Mouse (Mus musculus) MEL (cell line): ENCODE results near the gene Gm10577. TPM values are rescaled to one million over a fixed set of nuclear protein-coding genes. Genes with fewer than 3 reads are reported as not detected.

ENCODE experiments used
- DNase-seq: peaks from one replicate; pipeline ENCODE4 v3.0.0; 2011; ENCODE audit warnings: low read depth, low spot score
- H3K27ac ChIP-seq: 2 replicates; pipeline ENCODE4 v1.5.1; 2012; ENCODE audit warnings: low read depth, mild to moderate bottlenecking, control low read depth, low read length, moderate library complexity; ENCODE audit not compliant: control insufficient read depth
- H3K27me3 ChIP-seq, 2 experiments: fragments of 150-350 bp in 1 of 2; sonication (generic) in 1 of 2; 2 replicates each; pipeline ENCODE4 v1.6.1; 2012; ENCODE audit warnings: low read length in 2 of 2, mild to moderate bottlenecking in 2 of 2, improper control_type of control experiment in 1 of 2, moderate library complexity in 1 of 2; ENCODE audit not compliant: insufficient read depth in 2 of 2, control insufficient read depth in 1 of 2
- H3K36me3 ChIP-seq, 2 experiments: 2 replicates each; pipeline ENCODE4 v1.6.1; 2012 to 2014; ENCODE audit warnings: low read length in 2 of 2, improper control_type of control experiment in 1 of 2, inconsistent platforms in 1 of 2, mild to moderate bottlenecking in 1 of 2; ENCODE audit not compliant: insufficient read depth in 2 of 2, control insufficient read depth in 1 of 2
- H3K4me1 ChIP-seq, 2 experiments: fragments of 150-350 bp in 1 of 2; sonication (generic) in 1 of 2; 2 replicates each; pipeline ENCODE4 v1.6.1; 2012; ENCODE audit warnings: low read length in 2 of 2, improper control_type of control experiment in 1 of 2, mild to moderate bottlenecking in 1 of 2; ENCODE audit not compliant: insufficient read depth in 2 of 2, control insufficient read depth in 1 of 2
- H3K4me3 ChIP-seq, 2 experiments: fragments of 150-350 bp in 1 of 2; sonication (generic) in 1 of 2; 2 replicates each; pipeline ENCODE4 v1.5.1; 2012; ENCODE audit warnings: low read depth in 2 of 2, low read length in 2 of 2, mild to moderate bottlenecking in 2 of 2, moderate library complexity in 2 of 2, control low read depth in 1 of 2, improper control_type of control experiment in 1 of 2; ENCODE audit not compliant: control insufficient read depth in 1 of 2, insufficient read depth in 1 of 2
- H3K79me2 ChIP-seq: 2 replicates; pipeline ENCODE4 v1.6.1; 2012; ENCODE audit warnings: mild to moderate bottlenecking, low read length, moderate library complexity; ENCODE audit not compliant: control insufficient read depth, poor library complexity, insufficient read depth
- H3K9ac ChIP-seq: 2 replicates; pipeline ENCODE4 v1.6.1; 2012; ENCODE audit warnings: low read depth, mild to moderate bottlenecking, control low read depth, low read length, moderate library complexity; ENCODE audit not compliant: control insufficient read depth, poor library complexity, severe bottlenecking
- H3K9me3 ChIP-seq: fragments of 150-350 bp; sonication (generic); replicated peaks from 2 replicates; pipeline ENCODE4 v1.6.1; 2012; ENCODE audit warnings: mild to moderate bottlenecking, low read length, improper control_type of control experiment, moderate library complexity; ENCODE audit not compliant: insufficient read depth
- CHD1 ChIP-seq: IDR thresholded peaks from 2 replicates; pipeline ENCODE4 v1.6.1; 2012; ENCODE audit warnings: low read depth, mild to moderate bottlenecking, inconsistent platforms, low read length, improper control_type of control experiment
- CHD2 ChIP-seq: IDR thresholded peaks from 2 replicates; pipeline ENCODE4 v1.6.1; 2011; ENCODE audit warnings: low read length, improper control_type of control experiment
- CTCF ChIP-seq, 3 experiments: IDR thresholded peaks in 2 of 3; conservative IDR thresholded peaks in 1 of 3; 2 replicates each; pipeline ENCODE4 v1.5.1; 2011 to 2012; ENCODE audit warnings: low read length in 3 of 3, low read depth in 2 of 3, mild to moderate bottlenecking in 2 of 3, improper control_type of control experiment in 1 of 3, inconsistent platforms in 1 of 3, mixed read lengths in 1 of 3, moderate library complexity in 1 of 3; ENCODE audit not compliant: control insufficient read depth in 1 of 3, insufficient read depth in 1 of 3, poor library complexity in 1 of 3, severe bottlenecking in 1 of 3
- E2F4 ChIP-seq: IDR thresholded peaks from 2 replicates; pipeline ENCODE4 v1.6.1; 2011; ENCODE audit warnings: low read depth, low read length, improper control_type of control experiment, borderline replicate concordance
- ELF1 ChIP-seq: IDR thresholded peaks from 2 replicates; pipeline ENCODE4 v1.6.1; 2014; ENCODE audit warnings: low read depth, mild to moderate bottlenecking, inconsistent platforms, low read length, improper control_type of control experiment, moderate library complexity
- ETS1 ChIP-seq: IDR thresholded peaks from 2 replicates; pipeline ENCODE4 v1.6.1; 2012; ENCODE audit warnings: low read depth, mild to moderate bottlenecking, inconsistent platforms, low read length, improper control_type of control experiment, moderate library complexity
- GATA1 ChIP-seq: IDR thresholded peaks from 2 replicates; pipeline ENCODE4 v1.6.1; 2011; ENCODE audit warnings: low read depth, low read length, improper control_type of control experiment
- HCFC1 ChIP-seq: IDR thresholded peaks from 2 replicates; pipeline ENCODE4 v1.6.1; 2012; ENCODE audit warnings: low read depth, mild to moderate bottlenecking, inconsistent platforms, low read length, improper control_type of control experiment, moderate library complexity
- JUND ChIP-seq: IDR thresholded peaks from 2 replicates; pipeline ENCODE4 v1.6.1; 2011; ENCODE audit warnings: low read depth, mild to moderate bottlenecking, improper control_type of control experiment, low read length
- KAT2A ChIP-seq: conservative IDR thresholded peaks from 2 replicates; pipeline ENCODE4 v1.6.1; 2012; ENCODE audit warnings: low read depth, low read length, improper control_type of control experiment, inconsistent platforms
- MAX ChIP-seq: IDR thresholded peaks from 2 replicates; pipeline ENCODE4 v1.6.1; 2011; ENCODE audit warnings: low read length, improper control_type of control experiment
- MEF2A ChIP-seq: IDR thresholded peaks from 2 replicates; pipeline ENCODE4 v1.6.1; 2014; ENCODE audit warnings: low read depth, mild to moderate bottlenecking, inconsistent platforms, low read length, improper control_type of control experiment; ENCODE audit not compliant: poor library complexity, insufficient replicate concordance, severe bottlenecking; ENCODE audit errors: extremely low read depth
- MYC ChIP-seq: IDR thresholded peaks from 2 replicates; pipeline ENCODE4 v1.6.1; 2011; ENCODE audit warnings: low read depth, mild to moderate bottlenecking, low read length, improper control_type of control experiment, moderate library complexity
- POLR2A ChIP-seq, 2 experiments: IDR thresholded peaks; 2 replicates each; pipeline ENCODE4 v1.6.1; 2011 to 2012; ENCODE audit warnings: low read length in 2 of 2, mild to moderate bottlenecking in 2 of 2, control low read depth in 1 of 2, improper control_type of control experiment in 1 of 2, low read depth in 1 of 2, moderate library complexity in 1 of 2; ENCODE audit not compliant: control insufficient read depth in 1 of 2, insufficient read depth in 1 of 2, poor library complexity in 1 of 2
- RCOR1 ChIP-seq: IDR thresholded peaks from 2 replicates; pipeline ENCODE4 v1.6.1; 2012; ENCODE audit warnings: low read depth, mild to moderate bottlenecking, inconsistent platforms, low read length, improper control_type of control experiment
- SIN3A ChIP-seq: IDR thresholded peaks from 2 replicates; pipeline ENCODE4 v1.6.1; 2012; ENCODE audit warnings: low read length, improper control_type of control experiment, inconsistent platforms
- TBP ChIP-seq: IDR thresholded peaks from 2 replicates; pipeline ENCODE4 v1.8.0; 2011; ENCODE audit warnings: low read depth, low read length, improper control_type of control experiment
- TCF12 ChIP-seq: IDR thresholded peaks from 2 replicates; pipeline ENCODE4 v1.6.1; 2014; ENCODE audit warnings: low read depth, mild to moderate bottlenecking, inconsistent platforms, low read length, improper control_type of control experiment, moderate library complexity
- UBTF ChIP-seq: IDR thresholded peaks from 2 replicates; pipeline ENCODE4 v1.6.1; 2012; ENCODE audit warnings: low read depth, mild to moderate bottlenecking, inconsistent platforms, low read length, improper control_type of control experiment, moderate library complexity, borderline replicate concordance; ENCODE audit not compliant: insufficient read depth
- USF1 ChIP-seq: IDR thresholded peaks from 2 replicates; pipeline ENCODE4 v1.6.1; 2014; ENCODE audit warnings: low read depth, mild to moderate bottlenecking, inconsistent platforms, low read length, improper control_type of control experiment, moderate library complexity
- USF2 ChIP-seq, 2 experiments: IDR thresholded peaks; 2 replicates each; pipeline ENCODE4 v1.6.1; 2011 to 2012; ENCODE audit warnings: improper control_type of control experiment in 2 of 2, low read length in 2 of 2, borderline replicate concordance in 1 of 2, inconsistent platforms in 1 of 2, low read depth in 1 of 2, mild to moderate bottlenecking in 1 of 2; ENCODE audit not compliant: insufficient read depth in 1 of 2
- ZKSCAN1 ChIP-seq: IDR thresholded peaks from 2 replicates; pipeline ENCODE4 v1.6.1; 2012; ENCODE audit warnings: low read depth, mild to moderate bottlenecking, inconsistent platforms, low read length, improper control_type of control experiment, moderate library complexity
- ZMIZ1 ChIP-seq: IDR thresholded peaks from 2 replicates; pipeline ENCODE4 v1.6.1; 2012; ENCODE audit warnings: low read depth, mild to moderate bottlenecking, inconsistent platforms, low read length, improper control_type of control experiment, moderate library complexity
- ZNF384 ChIP-seq: IDR thresholded peaks from 2 replicates; pipeline ENCODE4 v1.6.1; 2012; ENCODE audit warnings: low read depth, mild to moderate bottlenecking, inconsistent platforms, low read length, improper control_type of control experiment
- polyA plus RNA-seq, 2 experiments: library from polyadenylated mRNA; stranded (reverse) in 1 of 2; unstranded in 1 of 2; fragments of >175 nt in 1 of 2; fragments of >200 nt in 1 of 2; gene quantifications; 2 replicates each; pipeline versions ENCODE4 v1.2.1 to v1.2.4; 2012; ENCODE audit warnings: low replicate concordance in 2 of 2, low read depth in 1 of 2; ENCODE audit not compliant: insufficient read length in 2 of 2, insufficient read depth in 1 of 2, missing spikeins in 1 of 2
- total RNA-seq: library from RNA; depleted of rRNA; stranded (reverse); fragments of 300-350 nt; gene quantifications from 2 replicates; pipeline ENCODE4 v1.2.3, GENCODE M21; 2012

Gm10577 gene
- total and polyA plus RNA-seq, 3 experiments, result not detected

DNA sequence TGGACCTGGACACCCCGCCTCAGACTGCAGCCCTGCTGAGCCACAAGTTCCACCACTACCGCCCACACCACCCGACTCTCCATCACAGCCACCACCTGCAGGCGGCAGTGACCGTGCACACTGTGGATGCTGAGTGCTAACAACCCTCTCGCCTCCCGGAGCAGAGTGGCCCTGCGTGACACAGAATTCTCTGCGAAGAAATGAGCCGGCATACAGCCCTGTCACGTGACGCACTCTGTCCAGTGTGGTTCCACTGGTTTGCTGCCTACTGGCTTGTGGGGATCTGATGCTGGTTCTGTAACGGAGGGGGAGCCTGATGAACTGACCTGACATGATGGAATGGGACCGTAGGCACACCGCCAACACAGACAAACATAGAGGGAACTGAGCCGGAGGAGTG is 17.5 kb downstream of the Gm10577 start:
- H3K36me3 ChIP-seq, result no peaks in the 10 kb centered on the region
- no peak overlapping the region for H3K4me3 ChIP-seq
- H3K27me3 ChIP-seq, result no peaks in the 10 kb centered on the region
- H3K9me3 ChIP-seq, result no peaks in the 10 kb centered on the region
- H3K9ac ChIP-seq, result no peak overlapping the region
- TF ChIP-seq ELF1 (no peak), HCFC1 (no peak), JUND (no peak), ZNF384 (no peak), RCOR1 (no peak), MAX (no peak), TCF12 (no peak), SIN3A (no peak), UBTF (no peak)
- H3K27ac ChIP-seq, result no peak overlapping the region
- H3K79me2 ChIP-seq, result no peaks in the 10 kb centered on the region
- peaks cover 0 to 4% of the 10 kb centered on the region in 2 experiments; a peak in 1 of 4 replicates for H3K4me1 ChIP-seq
- no peak for DNase-seq

DNA sequence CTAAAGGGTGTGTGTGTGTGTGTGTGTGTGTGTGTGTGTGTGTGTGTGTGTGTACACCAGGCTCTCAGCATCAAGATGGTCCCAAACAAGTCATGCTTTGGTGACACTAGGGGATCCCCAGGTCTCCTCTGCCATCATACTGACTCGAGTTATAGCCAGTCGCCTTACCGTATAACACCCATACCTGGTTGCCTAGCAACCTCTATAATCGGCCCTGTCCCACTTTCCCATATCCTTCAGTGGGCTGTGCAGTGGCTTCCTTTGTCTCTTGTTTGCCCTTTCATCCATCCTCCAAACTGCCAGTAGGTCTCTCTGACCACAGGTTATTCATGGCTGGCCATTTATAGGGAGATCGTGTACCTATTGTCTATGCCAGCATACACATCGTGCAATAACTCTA is 19.4 kb downstream of the Gm10577 start:
- no peaks in the 10 kb centered on the region for H3K36me3 ChIP-seq
- H3K27me3 ChIP-seq, result no peaks in the 10 kb centered on the region

More for the DNA sequence above, 19.4 kb downstream of the Gm10577 start:
- Histone ChIP-seq H3K27ac (no peak overlapping the region), H3K9ac (no peak overlapping the region), H3K9me3 (no peaks in the 10 kb centered on the region), H3K4me3 (no peak overlapping the region), H3K79me2 (no peaks in the 10 kb centered on the region), H3K4me1 (peaks cover 3 to 4% of the 10 kb centered on the region in 2 experiments; a peak in 2 of 4 replicates)
- no peak for TF ChIP-seq ELF1
- TF ChIP-seq JUND, result no peak
- no peak for TF ChIP-seq USF1
- TF ChIP-seq CHD1, result no peak
- TF ChIP-seq ETS1, result no peak
- no peak for TF ChIP-seq TBP
- no peak for TF ChIP-seq E2F4
- no peak for TF ChIP-seq MAX
- no peak for TF ChIP-seq ZKSCAN1
- no peak for TF ChIP-seq TCF12
- TF ChIP-seq POLR2A (IDR thresholded peaks at IDR 0.05; ENCODE audit: control insufficient read depth in 1 of 2, insufficient read depth in 1 of 2, low read depth in 1 of 2, low read length in 2 of 2, poor library complexity in 1 of 2), result no peak
- no peak for TF ChIP-seq HCFC1
- TF ChIP-seq KAT2A, result no peak
- no peak for TF ChIP-seq USF2 (IDR thresholded peaks at IDR 0.05; ENCODE audit: borderline replicate concordance in 1 of 2, insufficient read depth in 1 of 2, low read depth in 1 of 2, low read length in 2 of 2)
- no peak for TF ChIP-seq CTCF (IDR thresholded peaks at IDR 0.05 in 2 of 3, conservative IDR thresholded peaks at IDR 0.05 in 1 of 3; ENCODE audit: control insufficient read depth in 1 of 3, insufficient read depth in 1 of 3, low read depth in 2 of 3, low read length in 3 of 3, poor library complexity in 1 of 3, severe bottlenecking in 1 of 3)
- TF ChIP-seq ZMIZ1, result no peak
- no peak for TF ChIP-seq CHD2
- no peak for TF ChIP-seq MEF2A
- TF ChIP-seq MYC, result no peak
- no peak for TF ChIP-seq GATA1
- DNase-seq, result no peak
